8 mouse cellular contexts compared by ENCODE assay signal in the genomic region with DNA sequence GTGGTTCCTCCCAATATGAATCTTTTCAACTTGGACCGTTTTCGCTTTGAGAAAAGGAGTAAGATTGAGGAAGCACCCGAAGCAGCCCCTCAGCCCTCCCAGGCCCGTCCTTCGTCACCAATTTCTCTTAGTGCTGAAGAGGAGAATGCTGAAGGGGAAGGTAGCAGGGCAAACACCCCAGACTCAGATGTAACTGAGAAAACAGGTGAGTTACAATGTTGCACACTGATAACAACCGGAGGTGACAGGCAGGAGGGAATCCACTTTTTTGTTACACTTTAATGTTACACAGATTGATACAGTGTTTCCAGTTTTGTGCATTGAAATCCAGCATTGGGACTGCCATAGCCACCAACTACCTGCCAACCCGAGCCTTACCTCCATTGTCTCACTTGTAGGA. TPM values are rescaled to one million over a fixed set of nuclear protein-coding genes. Genes with fewer than 3 reads are reported as not detected.
A peak's percentile ranks its signal among the peaks of the same experiment; 100 is the strongest.
DNase-seq lines count a peak whose midpoint lies in the region; ATAC-seq and TF ChIP-seq lines count a peak whose summit lies in the region.

No protein-coding gene starts in this region.

- H3K4me3 ChIP-seq in lung, embryonic 14.5 days (ENCODE audit: low read depth, low read length) = peak overlapping the region; percentile 87
- peak overlapping the region; percentile 99 for H3K4me3 ChIP-seq in brown adipose tissue, adult 24 weeks (ENCODE audit: insufficient read depth, low read depth, low read length)
- H3K4me3 ChIP-seq in hindbrain, embryonic 15.5 days = peak overlapping the region; percentile 90
- H3K4me3 ChIP-seq in midbrain, embryonic 14.5 days (replicated peaks; ENCODE audit: low read depth, low read length) = peak overlapping the region; percentile 77

- peaks cover 43% of the 10 kb centered on the region for H3K36me3 ChIP-seq in lung, embryonic 14.5 days (ENCODE audit: insufficient read depth)
- H3K36me3 ChIP-seq in hindbrain, embryonic 15.5 days = peaks cover 28% of the 10 kb centered on the region
- H3K36me3 ChIP-seq in midbrain, embryonic 14.5 days (ENCODE audit: control insufficient read depth, insufficient read depth, low read length) = peaks cover 36% of the 10 kb centered on the region

- H3K27ac ChIP-seq in lung, embryonic 14.5 days (ENCODE audit: low read depth) = peak overlapping the region; percentile 93
- H3K27ac ChIP-seq in brown adipose tissue, adult 24 weeks (replicated peaks; ENCODE audit: low read depth, low read length) = peak overlapping the region; percentile 93; the same call in 1 of the 2 replicates
- peak overlapping the region; percentile 99 for H3K27ac ChIP-seq in hindbrain, embryonic 15.5 days (replicated peaks)
- H3K27ac ChIP-seq in midbrain, embryonic 14.5 days (replicated peaks; ENCODE audit: low read depth, low read length) = peak overlapping the region; percentile 99

- WGBS in lung, embryonic 14.5 days = 8% methylated on average over 7 of the region's 7 CpGs
- 10% methylated on average over 7 of the region's 7 CpGs for WGBS in hindbrain, embryonic 15.5 days
- 11% methylated on average over 7 of the region's 7 CpGs for WGBS in midbrain, embryonic 14.5 days

- H3K9ac ChIP-seq in lung, embryonic 14.5 days = peak overlapping the region; percentile 98
- H3K9ac ChIP-seq in hindbrain, embryonic 15.5 days = peak overlapping the region; percentile 96
- peak overlapping the region; percentile 99 for H3K9ac ChIP-seq in midbrain, embryonic 14.5 days (replicated peaks; ENCODE audit: low read length)

- no peaks in the 10 kb centered on the region for H3K27me3 ChIP-seq in lung, embryonic 14.5 days (ENCODE audit: insufficient read depth, low read length)
- H3K27me3 ChIP-seq in hindbrain, embryonic 15.5 days = no peaks in the 10 kb centered on the region
- H3K27me3 ChIP-seq in midbrain, embryonic 14.5 days (ENCODE audit: control insufficient read depth, insufficient read depth, low read length) = no peaks in the 10 kb centered on the region

- H3K4me2 ChIP-seq in lung, embryonic 14.5 days = peak overlapping the region; percentile 82
- H3K4me2 ChIP-seq in hindbrain, embryonic 15.5 days = peak overlapping the region; percentile 86
- peak overlapping the region; percentile 67 for H3K4me2 ChIP-seq in midbrain, embryonic 14.5 days (ENCODE audit: low read length)

- H3K9me3 ChIP-seq in lung, embryonic 14.5 days (ENCODE audit: low read depth, low read length) = no peaks in the 10 kb centered on the region
- H3K9me3 ChIP-seq in hindbrain, embryonic 15.5 days = no peaks in the 10 kb centered on the region
- no peaks in the 10 kb centered on the region for H3K9me3 ChIP-seq in midbrain, embryonic 14.5 days (ENCODE audit: control insufficient read depth, low read length)

- TF ChIP-seq CTCF in lung, embryonic 14.5 days (IDR thresholded peaks at IDR 0.05; ENCODE audit: low read depth) = no peak

- peak; percentile 11; the same call in 1 of the 2 replicates for ATAC-seq in lung, embryonic 14.5 days (ENCODE audit: insufficient read depth)
- no peak for ATAC-seq in hindbrain, embryonic 15.5 days (ENCODE audit: low FRiP score, low read depth)
- no peak for ATAC-seq in midbrain, embryonic 14.5 days (ENCODE audit: low FRiP score, low TSS enrichment)

- H3K4me1 ChIP-seq in lung, embryonic 14.5 days (ENCODE audit: insufficient read depth) = no peaks in the 10 kb centered on the region
- H3K4me1 ChIP-seq in brown adipose tissue, adult 24 weeks (ENCODE audit: control insufficient read depth, insufficient read depth, insufficient read length, low read length) = peaks cover 7% of the 10 kb centered on the region
- H3K4me1 ChIP-seq in hindbrain, embryonic 15.5 days (replicated peaks) = peaks cover 15% of the 10 kb centered on the region
- H3K4me1 ChIP-seq in midbrain, embryonic 14.5 days (ENCODE audit: control insufficient read depth, insufficient read depth, low read length) = peaks cover 9% of the 10 kb centered on the region

- no peak for DNase-seq in lung, embryonic 14.5 days
- no peak for DNase-seq in lung, adult 18-20 months
- DNase-seq in midbrain, embryonic 14.5 days = peak; percentile 24
- DNase-seq in right cerebral cortex, postnatal 25 days = no peak
- no peak for DNase-seq in thymus, postnatal 10 days (ENCODE audit: low spot score in 2 of 2)
- no peak for DNase-seq in cerebellum, adult 18-20 months

RNA-seq across cellular contexts. Expression of a gene that starts 0.9 kb away (rescaled TPM):
- 87.2 and 92.2 TPM in 2 replicates for polyA plus RNA-seq in lung, embryonic 14.5 days (2014; fragmentation: Nextera tagmentation; extraction: Ambion mirVana)
- polyA plus RNA-seq in brown adipose tissue, adult 24 weeks (2012; ENCODE audit: insufficient read depth, insufficient read length, missing spikeins) = 10.1 and 10.2 TPM in 2 replicates
- polyA plus RNA-seq in hindbrain, embryonic 15.5 days (2015; fragmentation: Nextera tagmentation; extraction: Ambion mirVana) = 52.0 and 71.0 TPM in 2 replicates
- 79.5 and 118 TPM in 2 replicates for polyA plus RNA-seq in midbrain, embryonic 14.5 days (2014; fragmentation: Nextera tagmentation; extraction: Ambion mirVana)
